ENCODE assay signal across 9 mouse cellular contexts in genomic region chr9:49571695-49572510, GRCm38 (mm10).
DNase-seq lines count a peak whose midpoint lies in the region; ATAC-seq and TF ChIP-seq lines count a peak whose summit lies in the region.
"Had no signal": no experiment of that assay in that cellular context is flagged by ENCODE, and none has a peak within 500 bp of the region (broad histone marks: within the 10 kb centered on the region; RNA-seq: fewer than 3 reads in every experiment).

No protein-coding gene starts in this region.

- H3K27ac ChIP-seq in kidney, postnatal 0 days, result no peak overlapping the region
- H3K27ac ChIP-seq in embryonic fibroblast, embryonic 13.5 days (ENCODE audit: insufficient read depth, low read length), result peak overlapping the region; percentile 91
- H3K27ac ChIP-seq in limb, embryonic 12.5 days, result peak overlapping the region; percentile 74
- H3K27ac ChIP-seq: liver, embryonic 13.5 days had no signal

- WGBS in kidney, postnatal 0 days, result 37% methylated on average over 9 of the region's 9 CpGs
- 43% methylated on average over 9 of the region's 9 CpGs for WGBS in limb, embryonic 12.5 days

- H3K36me3 ChIP-seq in kidney, postnatal 0 days (ENCODE audit: insufficient read depth, low read length), result 0 out of 2 replicates have a peak, but pooled peaks cover 12% of the 10 kb centered on the region
- H3K36me3 ChIP-seq in limb, embryonic 12.5 days, result peaks cover 12% of the 10 kb centered on the region
- H3K36me3 ChIP-seq: liver, embryonic 13.5 days had no signal

- no peaks in the 10 kb centered on the region for H3K27me3 ChIP-seq in kidney, postnatal 0 days (ENCODE audit: insufficient read depth, low read length)
- H3K27me3 ChIP-seq in limb, embryonic 12.5 days, result no peaks in the 10 kb centered on the region
- H3K27me3 ChIP-seq: liver, embryonic 13.5 days had no signal

- H3K9me3 ChIP-seq in kidney, postnatal 0 days (replicated peaks; ENCODE audit: low read length), result no peaks in the 10 kb centered on the region
- H3K9me3 ChIP-seq in limb, embryonic 12.5 days, result no peaks in the 10 kb centered on the region
- H3K9me3 ChIP-seq: liver, embryonic 13.5 days had no signal

- DNase-seq in kidney, postnatal 0 days (ENCODE audit: low spot score), result peak; percentile 36
- DNase-seq in kidney, adult 11 months, result no peak
- peak; percentile 48 to 53 for DNase-seq in adrenal gland, postnatal 36 days
- DNase-seq in testis, postnatal 14 days (ENCODE audit: low spot score), result no peak
- no peak for DNase-seq in thymus, postnatal 10 days (ENCODE audit: low spot score in 2 of 2)
- no peak for DNase-seq in lung, postnatal 14 days
- DNase-seq: liver, embryonic 13.5 days had no signal

- H3K4me3 ChIP-seq in kidney, postnatal 0 days (replicated peaks; ENCODE audit: low read depth, low read length), result no peak overlapping the region
- H3K4me3 ChIP-seq in embryonic fibroblast, embryonic 13.5 days (ENCODE audit: insufficient read depth, low read length), result no peak overlapping the region
- no peak overlapping the region for H3K4me3 ChIP-seq in limb, embryonic 12.5 days (replicated peaks)
- H3K4me3 ChIP-seq: liver, embryonic 13.5 days had no signal

- no peak for TF ChIP-seq CTCF in kidney, postnatal 0 days (IDR thresholded peaks at IDR 0.05; ENCODE audit: low read depth)
- no peak for TF ChIP-seq CTCF in embryonic fibroblast, embryonic 13.5 days (IDR thresholded peaks at IDR 0.05; ENCODE audit: borderline replicate concordance, insufficient read depth, low read length)

- 0 out of 2 replicates have a peak, but pooled peaks cover 6% of the 10 kb centered on the region for H3K4me1 ChIP-seq in kidney, postnatal 0 days (replicated peaks; ENCODE audit: insufficient read depth, low read length)
- H3K4me1 ChIP-seq in embryonic fibroblast, embryonic 13.5 days (ENCODE audit: control insufficient read depth, insufficient read depth, low read length), result peaks cover 29% of the 10 kb centered on the region
- peaks cover 29% of the 10 kb centered on the region for H3K4me1 ChIP-seq in limb, embryonic 12.5 days (replicated peaks)
- H3K4me1 ChIP-seq: liver, embryonic 13.5 days had no signal

- peak; percentile 6; the same call in 1 of the 2 replicates for TF ChIP-seq POLR2A in embryonic fibroblast, embryonic 13.5 days (IDR thresholded peaks at IDR 0.05; ENCODE audit: low read depth, low read length)

- ATAC-seq in kidney, postnatal 0 days (replicated peaks; ENCODE audit: low FRiP score, low read depth), result no peak
- no peak for ATAC-seq in limb, embryonic 12.5 days (ENCODE audit: insufficient number of reproducible peaks, insufficient read depth, low FRiP score, low TSS enrichment, low read depth)

- H3K4me2 ChIP-seq in kidney, postnatal 0 days (ENCODE audit: low read length), result no peak overlapping the region
- H3K4me2 ChIP-seq in limb, embryonic 12.5 days, result no peak overlapping the region
- H3K4me2 ChIP-seq: liver, embryonic 13.5 days had no signal

- no peak overlapping the region for H3K9ac ChIP-seq in kidney, postnatal 0 days (ENCODE audit: low read depth, low read length)
- H3K9ac ChIP-seq in limb, embryonic 12.5 days (replicated peaks), result no peak overlapping the region
- H3K9ac ChIP-seq: liver, embryonic 13.5 days had no signal

Comparison
In these comparisons a context has a peak if more than half of its experiments do, and no peak if none do; other contexts are left out.
1. DNase-seq: peak in kidney, postnatal 0 days (single experiment) and adrenal gland, postnatal 36 days (2 of 2); none in kidney, adult 11 months (single experiment), testis, postnatal 14 days (single experiment), thymus, postnatal 10 days (0 of 2) and lung, postnatal 14 days (single experiment).